Mouse (Mus musculus) kidney, postnatal 4 days (tissue): Measurements from ENCODE around the gene Rpl19.

Experiments used
- DNase-seq, 2 experiments: peaks; one replicate each; pipeline ENCODE4 v3.0.0; 2021; ENCODE audit warnings: mixed read lengths in 2 of 2

Rpl19 gene

GRCm38 (mm10) chr11:97999748-98000147, 26.8 kb upstream of the Rpl19 start:
- no peak for DNase-seq

- no peak for DNase-seq
Measured at GRCm38 (mm10) chr11:98000378-98001140, 26.0 kb upstream of the Rpl19 start.

DNA sequence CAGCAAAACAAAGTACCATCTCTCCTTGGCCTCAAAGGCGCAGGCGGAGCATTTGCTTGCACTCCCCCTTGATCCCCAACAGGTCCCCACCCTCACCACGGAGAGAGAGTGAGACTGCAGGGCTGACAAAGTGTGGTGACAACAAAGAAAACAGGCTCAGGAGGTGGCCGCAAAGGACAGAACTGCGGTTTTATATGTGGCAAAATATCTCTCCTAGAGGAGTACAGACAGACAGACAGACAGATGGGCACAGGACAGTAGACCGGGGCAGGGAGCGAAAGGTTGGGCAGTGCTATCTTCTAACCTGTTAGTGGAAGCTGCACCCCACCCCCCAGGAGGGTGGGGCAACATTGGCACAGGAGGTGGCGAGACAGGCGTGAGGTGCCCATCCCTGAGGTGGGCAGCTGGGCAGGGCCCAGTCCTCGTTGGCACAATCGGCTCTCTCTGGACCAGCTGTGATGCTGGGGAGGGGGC, 25.1 kb upstream of the Rpl19 start:
- DNase-seq, result no peak

DNA sequence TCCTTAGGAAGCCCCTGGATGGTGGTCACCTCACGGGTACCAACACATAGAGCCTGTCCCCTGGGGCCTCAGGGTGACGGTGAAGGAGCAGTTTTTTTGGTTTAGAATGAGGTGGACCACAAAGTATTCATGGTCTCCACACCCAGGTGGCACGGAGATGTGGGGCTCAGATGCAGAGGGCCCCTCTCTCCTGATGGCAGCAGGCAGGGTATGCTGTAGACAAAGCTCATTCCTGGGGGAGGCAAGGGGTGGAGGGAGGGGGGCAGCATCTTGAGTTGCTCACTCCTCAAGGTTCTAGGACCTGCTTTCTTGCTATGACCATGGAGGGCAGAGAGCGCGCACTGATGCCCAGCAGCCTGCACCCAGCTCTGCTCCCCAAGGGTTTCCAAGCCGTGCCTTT, 24.5 kb upstream of the Rpl19 start:
- no peak for DNase-seq

DNA sequence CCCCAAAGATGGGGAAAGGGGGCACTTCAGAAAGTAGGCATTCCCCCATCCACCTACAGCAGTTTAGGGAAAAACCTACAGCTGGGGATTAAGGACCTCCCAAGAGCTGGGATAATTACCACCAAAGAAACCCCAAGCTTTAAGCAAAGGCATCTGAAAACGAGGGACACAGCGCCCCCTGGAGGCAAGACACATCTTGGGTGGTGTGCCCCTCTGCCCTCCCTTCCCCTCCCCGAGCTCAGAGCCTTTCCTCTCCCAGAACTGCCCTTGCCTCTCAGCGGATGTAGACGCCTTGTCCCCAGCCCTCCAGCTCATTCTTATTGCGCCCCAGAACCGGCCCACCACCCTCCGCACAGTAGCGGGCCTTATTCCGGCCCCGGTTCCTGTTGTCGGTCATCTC, 23.9 kb upstream of the Rpl19 start:
- peak; percentile 90 to 92 for DNase-seq

DNA sequence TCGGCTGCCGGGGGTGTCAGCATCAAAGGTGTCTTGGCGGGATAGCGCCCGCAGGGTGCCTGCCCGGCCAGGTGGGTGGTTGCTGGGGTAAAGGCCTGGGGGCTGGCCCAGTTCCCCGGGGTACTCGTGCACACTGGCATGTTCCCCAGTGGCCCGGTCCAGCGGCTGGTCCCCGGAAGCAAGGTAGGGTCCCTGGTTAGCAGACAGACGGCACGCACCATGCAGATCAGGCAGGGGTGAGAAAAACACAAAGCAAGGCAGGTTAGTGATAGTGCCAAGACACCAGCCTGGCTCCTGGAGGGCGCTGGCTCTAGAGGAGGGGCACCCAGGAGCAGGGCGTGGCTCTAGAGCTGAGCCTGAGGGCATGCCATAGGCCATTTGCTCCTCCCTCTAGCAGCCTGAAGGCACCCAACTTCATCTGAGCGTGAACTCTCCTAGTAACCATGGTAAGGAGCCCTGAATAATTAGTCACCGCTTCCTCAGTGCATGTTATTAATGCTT, 23.3 kb upstream of the Rpl19 start:
- DNase-seq, result peak in 1 of 2 experiments; percentile 58

DNA sequence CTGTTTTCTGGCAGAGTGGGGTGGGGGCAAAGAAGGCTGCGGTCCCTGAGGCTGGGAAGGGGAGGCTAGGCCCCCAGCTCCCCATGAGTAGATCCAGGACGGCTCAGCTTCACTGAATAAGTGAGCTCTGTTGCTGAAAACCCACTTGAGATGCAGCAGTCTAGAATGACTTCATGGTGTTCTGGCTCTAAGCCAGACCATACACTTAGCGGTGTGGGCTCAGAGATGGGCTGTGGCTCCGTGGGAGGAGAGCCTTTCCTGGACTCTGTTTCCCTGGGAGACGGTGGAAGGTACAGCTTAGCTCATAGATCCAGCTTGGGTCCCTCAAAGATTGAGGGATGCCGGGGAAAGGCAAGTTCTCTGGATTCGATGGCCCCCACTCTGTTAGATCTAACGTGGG, 22.3 kb upstream of the Rpl19 start:
- no peak for DNase-seq

DNA sequence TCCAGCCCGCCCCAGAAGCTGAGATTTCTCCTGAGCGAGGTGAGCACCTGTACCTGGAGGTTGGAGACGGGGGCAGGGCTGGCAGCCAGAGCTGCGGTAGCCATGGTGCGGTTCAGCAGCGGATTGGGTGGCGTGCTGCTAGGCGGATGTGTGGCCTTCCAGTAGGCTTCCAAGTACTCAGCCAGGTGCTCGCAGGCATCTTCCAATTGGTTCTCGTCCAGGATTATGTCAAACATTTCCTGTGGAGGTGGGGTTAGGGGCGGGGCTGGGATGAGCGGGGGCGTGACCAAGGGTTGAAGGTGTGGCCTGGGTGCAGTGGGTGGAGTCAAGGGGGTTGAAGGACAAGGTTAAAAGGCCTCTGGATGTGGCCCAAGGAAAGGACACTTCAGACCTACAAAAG, 21.4 kb upstream of the Rpl19 start:
- peak in 1 of 2 experiments; percentile 58 for DNase-seq

DNA sequence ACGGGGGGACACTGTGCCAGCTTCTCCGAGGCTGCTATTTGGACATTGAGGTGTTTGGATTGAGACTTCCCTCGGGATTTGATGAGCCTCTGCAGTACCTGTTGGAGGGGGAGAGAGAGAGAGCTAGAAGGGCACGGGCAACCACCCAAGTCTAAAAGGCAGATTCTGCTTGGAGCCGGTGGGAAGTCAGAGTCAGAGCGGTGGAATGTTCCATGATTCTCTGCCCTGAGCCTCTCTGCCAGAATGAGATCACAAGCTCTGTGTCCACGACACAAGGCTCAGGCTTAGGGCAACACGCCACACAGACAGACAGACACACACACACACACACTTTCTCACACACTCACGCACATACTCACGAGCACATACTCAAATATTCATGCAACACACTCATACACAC, 20.8 kb upstream of the Rpl19 start:
- no peak for DNase-seq

DNA sequence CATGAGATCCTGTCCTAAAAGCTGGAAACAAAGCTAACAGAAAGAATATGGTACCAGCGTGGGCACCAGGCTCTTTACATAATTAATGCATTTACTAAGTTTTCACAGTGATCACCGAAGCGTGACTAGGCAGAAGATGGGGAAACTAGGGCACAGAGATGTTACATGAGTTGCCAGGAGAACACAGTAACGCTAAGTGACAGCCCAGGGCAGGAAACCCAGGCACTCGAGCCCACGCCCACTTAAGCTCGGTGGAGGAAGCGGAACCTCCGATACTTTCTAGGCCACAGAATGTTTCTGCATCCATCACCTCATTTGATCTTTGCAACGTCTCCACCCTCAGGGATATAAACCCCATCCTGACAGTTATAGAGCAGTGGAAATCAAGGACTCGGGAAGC, 18.4 kb upstream of the Rpl19 start:
- no peak for DNase-seq

- no peak for DNase-seq
Measured at GRCm38 (mm10) chr11:98011716-98012115, 14.8 kb upstream of the Rpl19 start.

GRCm38 (mm10) chr11:98012831-98013230, 13.7 kb upstream of the Rpl19 start:
- DNase-seq, result no peak

- no peak for DNase-seq
Measured at GRCm38 (mm10) chr11:98016177-98016576, 10.3 kb upstream of the Rpl19 start.

DNA sequence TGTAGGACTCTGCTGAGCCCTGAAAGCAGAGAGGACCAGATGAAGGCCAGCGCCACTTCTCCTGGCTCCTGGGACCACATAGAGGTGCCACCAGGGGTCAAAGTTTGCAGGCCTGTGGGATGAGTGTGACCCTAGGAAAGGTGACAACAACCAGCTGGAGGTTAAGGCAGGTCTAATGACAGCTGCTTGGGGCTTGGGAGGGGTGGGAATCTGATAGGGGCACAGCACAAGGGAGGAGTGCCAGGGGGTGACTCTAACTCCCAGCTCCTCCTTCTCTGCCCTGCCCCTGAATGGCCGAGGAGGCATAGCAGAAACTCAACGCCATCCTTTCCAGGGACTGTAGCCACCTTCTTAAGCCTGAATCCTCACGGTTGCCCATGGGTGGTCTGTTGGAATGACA, 9.7 kb upstream of the Rpl19 start:
- no peak for DNase-seq

- DNase-seq, result no peak
Measured at GRCm38 (mm10) chr11:98018222-98018621, 8.3 kb upstream of the Rpl19 start.

- peak; percentile 63 to 76 for DNase-seq
Measured at GRCm38 (mm10) chr11:98018858-98019641, 7.5 kb upstream of the Rpl19 start.

- DNase-seq, result no peak
Measured at GRCm38 (mm10) chr11:98019883-98020610, 6.5 kb upstream of the Rpl19 start.

GRCm38 (mm10) chr11:98020710-98021109, 5.8 kb upstream of the Rpl19 start:
- peak in 1 of 2 experiments; percentile 49 for DNase-seq

DNA sequence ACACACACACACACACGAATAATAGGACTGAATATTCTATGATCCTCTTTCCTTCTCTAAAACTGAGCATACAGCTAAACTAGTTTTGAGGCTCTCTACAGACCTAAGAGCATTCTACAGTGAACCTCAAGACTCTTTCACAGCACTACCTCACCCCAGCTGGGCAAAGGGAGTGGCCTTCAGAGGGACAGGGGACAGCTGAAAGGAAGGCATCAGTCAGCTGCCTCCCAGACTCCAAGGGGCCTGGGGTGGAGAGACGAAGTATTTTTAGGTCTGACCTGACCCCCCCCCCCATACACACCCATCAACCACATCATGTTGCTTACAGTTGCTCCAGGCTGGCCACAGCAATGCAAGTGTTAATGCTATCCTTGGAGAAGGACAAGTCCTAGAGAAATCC, 5.4 kb upstream of the Rpl19 start:
- DNase-seq, result no peak

- peak; percentile 76 to 84 for DNase-seq
Measured at GRCm38 (mm10) chr11:98021565-98022252, 4.8 kb upstream of the Rpl19 start.

- no peak for DNase-seq
Measured at GRCm38 (mm10) chr11:98022253-98022554, 4.3 kb upstream of the Rpl19 start.

DNA sequence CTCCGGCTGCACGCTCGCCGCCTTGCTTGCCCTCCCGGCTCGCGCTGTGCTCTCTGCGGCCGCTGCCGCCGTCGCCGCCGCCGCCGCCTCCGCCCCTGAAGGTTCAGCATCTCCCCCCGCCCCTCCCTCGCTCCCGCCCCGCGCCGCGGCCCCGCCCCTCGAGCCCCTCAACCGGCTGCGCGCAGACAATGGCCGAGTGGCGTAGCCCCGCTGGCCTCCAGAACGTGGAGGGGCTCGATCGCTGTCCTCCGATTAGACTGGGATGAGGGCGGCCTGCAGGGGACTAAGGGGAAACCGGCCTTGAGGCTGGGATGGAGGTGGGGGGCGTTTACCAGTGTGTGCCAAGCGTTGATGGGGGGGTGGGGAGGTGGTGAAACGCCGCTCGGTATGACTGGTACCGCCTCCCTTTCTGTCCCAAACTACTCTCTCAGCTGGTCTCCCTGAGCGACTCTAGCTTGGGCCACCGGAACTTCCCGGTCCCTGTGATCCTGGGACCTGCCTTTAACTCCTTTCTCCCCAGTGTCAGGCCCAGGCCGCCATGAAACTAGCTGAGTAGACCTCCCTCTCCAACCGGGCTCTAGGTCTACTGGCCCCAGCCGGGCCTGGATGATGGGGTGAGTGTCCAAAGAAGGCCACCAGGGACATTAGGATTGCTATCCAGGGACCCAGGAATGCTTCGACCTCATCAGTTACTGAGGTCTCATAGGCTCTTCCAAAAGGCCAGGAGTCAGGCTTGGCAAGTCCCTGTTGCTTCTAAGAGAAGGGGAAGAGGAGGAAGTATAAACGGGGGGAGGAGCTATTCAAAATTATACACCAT, 3.7 kb upstream of the Rpl19 start, which contains the start of gene Cacnb1:
Cacnb1 (minus strand) TSS at position 480 of the 817 bp plus-strand sequence.
- DNase-seq, result peak; percentile 86 to 91
